Mouse (Mus musculus) MEL (cell line): Measurements from ENCODE around the gene Slc2a4. TPM values are rescaled to one million over a fixed set of nuclear protein-coding genes. Genes with fewer than 3 reads are reported as not detected.

ENCODE experiments used
- DNase-seq: peaks from one replicate; pipeline ENCODE4 v3.0.0; 2011; ENCODE audit warnings: low read depth, low spot score
- H3K27ac ChIP-seq: 2 replicates; pipeline ENCODE4 v1.5.1; 2012; ENCODE audit warnings: low read depth, mild to moderate bottlenecking, control low read depth, low read length, moderate library complexity; ENCODE audit not compliant: control insufficient read depth
- H3K27me3 ChIP-seq, 2 experiments: fragments of 150-350 bp in 1 of 2; sonication (generic) in 1 of 2; 2 replicates each; pipeline ENCODE4 v1.6.1; 2012; ENCODE audit warnings: low read length in 2 of 2, mild to moderate bottlenecking in 2 of 2, improper control_type of control experiment in 1 of 2, moderate library complexity in 1 of 2; ENCODE audit not compliant: insufficient read depth in 2 of 2, control insufficient read depth in 1 of 2
- H3K36me3 ChIP-seq, 2 experiments: 2 replicates each; pipeline ENCODE4 v1.6.1; 2012 to 2014; ENCODE audit warnings: low read length in 2 of 2, improper control_type of control experiment in 1 of 2, inconsistent platforms in 1 of 2, mild to moderate bottlenecking in 1 of 2; ENCODE audit not compliant: insufficient read depth in 2 of 2, control insufficient read depth in 1 of 2
- H3K4me1 ChIP-seq, 2 experiments: fragments of 150-350 bp in 1 of 2; sonication (generic) in 1 of 2; 2 replicates each; pipeline ENCODE4 v1.6.1; 2012; ENCODE audit warnings: low read length in 2 of 2, improper control_type of control experiment in 1 of 2, mild to moderate bottlenecking in 1 of 2; ENCODE audit not compliant: insufficient read depth in 2 of 2, control insufficient read depth in 1 of 2
- H3K4me3 ChIP-seq, 2 experiments: fragments of 150-350 bp in 1 of 2; sonication (generic) in 1 of 2; 2 replicates each; pipeline ENCODE4 v1.5.1; 2012; ENCODE audit warnings: low read depth in 2 of 2, low read length in 2 of 2, mild to moderate bottlenecking in 2 of 2, moderate library complexity in 2 of 2, control low read depth in 1 of 2, improper control_type of control experiment in 1 of 2; ENCODE audit not compliant: control insufficient read depth in 1 of 2, insufficient read depth in 1 of 2
- H3K79me2 ChIP-seq: 2 replicates; pipeline ENCODE4 v1.6.1; 2012; ENCODE audit warnings: mild to moderate bottlenecking, low read length, moderate library complexity; ENCODE audit not compliant: control insufficient read depth, poor library complexity, insufficient read depth
- H3K9ac ChIP-seq: 2 replicates; pipeline ENCODE4 v1.6.1; 2012; ENCODE audit warnings: low read depth, mild to moderate bottlenecking, control low read depth, low read length, moderate library complexity; ENCODE audit not compliant: control insufficient read depth, poor library complexity, severe bottlenecking
- H3K9me3 ChIP-seq: fragments of 150-350 bp; sonication (generic); replicated peaks from 2 replicates; pipeline ENCODE4 v1.6.1; 2012; ENCODE audit warnings: mild to moderate bottlenecking, low read length, improper control_type of control experiment, moderate library complexity; ENCODE audit not compliant: insufficient read depth
- BHLHE40 ChIP-seq: IDR thresholded peaks from 2 replicates; pipeline ENCODE4 v1.6.1; 2012; ENCODE audit warnings: low read depth, mild to moderate bottlenecking, inconsistent platforms, low read length, improper control_type of control experiment, borderline replicate concordance
- CHD1 ChIP-seq: IDR thresholded peaks from 2 replicates; pipeline ENCODE4 v1.6.1; 2012; ENCODE audit warnings: low read depth, mild to moderate bottlenecking, inconsistent platforms, low read length, improper control_type of control experiment
- CHD2 ChIP-seq: IDR thresholded peaks from 2 replicates; pipeline ENCODE4 v1.6.1; 2011; ENCODE audit warnings: low read length, improper control_type of control experiment
- CTCF ChIP-seq, 3 experiments: IDR thresholded peaks in 2 of 3; conservative IDR thresholded peaks in 1 of 3; 2 replicates each; pipeline ENCODE4 v1.5.1; 2011 to 2012; ENCODE audit warnings: low read length in 3 of 3, low read depth in 2 of 3, mild to moderate bottlenecking in 2 of 3, improper control_type of control experiment in 1 of 3, inconsistent platforms in 1 of 3, mixed read lengths in 1 of 3, moderate library complexity in 1 of 3; ENCODE audit not compliant: control insufficient read depth in 1 of 3, insufficient read depth in 1 of 3, poor library complexity in 1 of 3, severe bottlenecking in 1 of 3
- ELF1 ChIP-seq: IDR thresholded peaks from 2 replicates; pipeline ENCODE4 v1.6.1; 2014; ENCODE audit warnings: low read depth, mild to moderate bottlenecking, inconsistent platforms, low read length, improper control_type of control experiment, moderate library complexity
- EP300 ChIP-seq, 2 experiments: IDR thresholded peaks; 2 replicates each; pipeline ENCODE4 v1.6.1; 2011; ENCODE audit warnings: improper control_type of control experiment in 2 of 2, low read length in 2 of 2, low read depth in 1 of 2, mild to moderate bottlenecking in 1 of 2
- ETS1 ChIP-seq: IDR thresholded peaks from 2 replicates; pipeline ENCODE4 v1.6.1; 2012; ENCODE audit warnings: low read depth, mild to moderate bottlenecking, inconsistent platforms, low read length, improper control_type of control experiment, moderate library complexity
- GABPA ChIP-seq: IDR thresholded peaks from 2 replicates; pipeline ENCODE4 v1.6.1; 2012; ENCODE audit warnings: low read depth, mild to moderate bottlenecking, inconsistent platforms, low read length, improper control_type of control experiment, moderate library complexity
- GATA1 ChIP-seq: IDR thresholded peaks from 2 replicates; pipeline ENCODE4 v1.6.1; 2011; ENCODE audit warnings: low read depth, low read length, improper control_type of control experiment
- HCFC1 ChIP-seq: IDR thresholded peaks from 2 replicates; pipeline ENCODE4 v1.6.1; 2012; ENCODE audit warnings: low read depth, mild to moderate bottlenecking, inconsistent platforms, low read length, improper control_type of control experiment, moderate library complexity
- JUND ChIP-seq: IDR thresholded peaks from 2 replicates; pipeline ENCODE4 v1.6.1; 2011; ENCODE audit warnings: low read depth, mild to moderate bottlenecking, improper control_type of control experiment, low read length
- KAT2A ChIP-seq: conservative IDR thresholded peaks from 2 replicates; pipeline ENCODE4 v1.6.1; 2012; ENCODE audit warnings: low read depth, low read length, improper control_type of control experiment, inconsistent platforms
- MAX ChIP-seq: IDR thresholded peaks from 2 replicates; pipeline ENCODE4 v1.6.1; 2011; ENCODE audit warnings: low read length, improper control_type of control experiment
- MXI1 ChIP-seq: IDR thresholded peaks from 2 replicates; pipeline ENCODE4 v1.6.1; 2011; ENCODE audit warnings: mild to moderate bottlenecking, low read depth, low read length, improper control_type of control experiment
- MYB ChIP-seq: IDR thresholded peaks from 2 replicates; pipeline ENCODE4 v1.6.1; 2011; ENCODE audit warnings: mild to moderate bottlenecking, low read depth, low read length, improper control_type of control experiment
- MYC ChIP-seq: IDR thresholded peaks from 2 replicates; pipeline ENCODE4 v1.6.1; 2011; ENCODE audit warnings: low read depth, mild to moderate bottlenecking, low read length, improper control_type of control experiment, moderate library complexity
- RAD21 ChIP-seq: IDR thresholded peaks from 2 replicates; pipeline ENCODE4 v1.6.1; 2011; ENCODE audit warnings: mild to moderate bottlenecking, low read depth, low read length, improper control_type of control experiment
- SMC3 ChIP-seq: IDR thresholded peaks from 2 replicates; pipeline ENCODE4 v1.6.1; 2011; ENCODE audit warnings: low read depth, low read length, improper control_type of control experiment
- TAL1 ChIP-seq: IDR thresholded peaks from 2 replicates; pipeline ENCODE4 v1.6.1; 2012; ENCODE audit warnings: mild to moderate bottlenecking, inconsistent platforms, low read length, moderate library complexity, mixed read lengths
- TBP ChIP-seq: IDR thresholded peaks from 2 replicates; pipeline ENCODE4 v1.8.0; 2011; ENCODE audit warnings: low read depth, low read length, improper control_type of control experiment
- TCF12 ChIP-seq: IDR thresholded peaks from 2 replicates; pipeline ENCODE4 v1.6.1; 2014; ENCODE audit warnings: low read depth, mild to moderate bottlenecking, inconsistent platforms, low read length, improper control_type of control experiment, moderate library complexity
- USF1 ChIP-seq: IDR thresholded peaks from 2 replicates; pipeline ENCODE4 v1.6.1; 2014; ENCODE audit warnings: low read depth, mild to moderate bottlenecking, inconsistent platforms, low read length, improper control_type of control experiment, moderate library complexity
- USF2 ChIP-seq, 2 experiments: IDR thresholded peaks; 2 replicates each; pipeline ENCODE4 v1.6.1; 2011 to 2012; ENCODE audit warnings: improper control_type of control experiment in 2 of 2, low read length in 2 of 2, borderline replicate concordance in 1 of 2, inconsistent platforms in 1 of 2, low read depth in 1 of 2, mild to moderate bottlenecking in 1 of 2; ENCODE audit not compliant: insufficient read depth in 1 of 2
- ZC3H11A ChIP-seq: IDR thresholded peaks from 2 replicates; pipeline ENCODE4 v1.6.1; 2012; ENCODE audit warnings: low read depth, mild to moderate bottlenecking, inconsistent platforms, low read length, improper control_type of control experiment
- ZKSCAN1 ChIP-seq: IDR thresholded peaks from 2 replicates; pipeline ENCODE4 v1.6.1; 2012; ENCODE audit warnings: low read depth, mild to moderate bottlenecking, inconsistent platforms, low read length, improper control_type of control experiment, moderate library complexity
- polyA plus RNA-seq, 2 experiments: library from polyadenylated mRNA; stranded (reverse) in 1 of 2; unstranded in 1 of 2; fragments of >175 nt in 1 of 2; fragments of >200 nt in 1 of 2; gene quantifications; 2 replicates each; pipeline versions ENCODE4 v1.2.1 to v1.2.4; 2012; ENCODE audit warnings: low replicate concordance in 2 of 2, low read depth in 1 of 2; ENCODE audit not compliant: insufficient read length in 2 of 2, insufficient read depth in 1 of 2, missing spikeins in 1 of 2
- total RNA-seq: library from RNA; depleted of rRNA; stranded (reverse); fragments of 300-350 nt; gene quantifications from 2 replicates; pipeline ENCODE4 v1.2.3, GENCODE M21; 2012

The Slc2a4 gene
- total and polyA plus RNA-seq, 3 experiments = 0.12 to 0.19 TPM; not detected in 1

DNA sequence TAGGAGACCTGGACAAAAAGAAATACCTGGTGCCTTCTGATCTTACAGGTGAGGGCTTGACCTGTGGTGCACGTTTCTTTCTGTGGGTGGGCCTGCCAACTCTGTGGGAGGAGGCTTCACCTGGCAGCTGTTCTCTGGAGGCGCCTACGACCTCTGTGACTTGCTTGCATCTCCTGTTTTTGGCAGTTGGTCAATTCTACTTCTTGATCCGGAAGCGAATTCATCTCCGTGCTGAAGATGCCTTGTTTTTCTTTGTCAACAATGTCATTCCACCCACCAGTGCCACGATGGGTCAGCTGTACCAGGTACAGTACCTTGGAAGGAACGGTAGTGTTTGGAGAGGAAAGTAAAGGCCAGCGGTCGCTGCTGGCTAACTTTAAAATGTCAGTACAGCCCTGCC is 44.4 kb upstream of the Slc2a4 start:
- Histone ChIP-seq H3K9ac (peak overlapping the region; percentile 45), H3K4me1 (peaks cover 0 to 14% of the 10 kb centered on the region in 2 experiments; a peak in 3 of 4 replicates), H3K79me2 (peaks cover 30% of the 10 kb centered on the region), H3K9me3 (no peaks in the 10 kb centered on the region), H3K27ac (no peak overlapping the region), H3K36me3 (peaks cover 0 to 17% of the 10 kb centered on the region in 2 experiments; a peak in 2 of 4 replicates), H3K27me3 (no peaks in the 10 kb centered on the region), H3K4me3 (peak overlapping the region; percentile 19 to 48)
- no peak for DNase-seq
- no peak for TF ChIP-seq USF2 (IDR thresholded peaks at IDR 0.05; ENCODE audit: borderline replicate concordance in 1 of 2, insufficient read depth in 1 of 2, low read depth in 1 of 2, low read length in 2 of 2)
- TF ChIP-seq ETS1 = no peak
- TF ChIP-seq CHD1 = no peak
- no peak for TF ChIP-seq TBP
- no peak for TF ChIP-seq SMC3
- TF ChIP-seq ZC3H11A = no peak
- no peak for TF ChIP-seq USF1
- no peak for TF ChIP-seq GABPA
- no peak for TF ChIP-seq KAT2A
- no peak for TF ChIP-seq CTCF (IDR thresholded peaks at IDR 0.05 in 2 of 3, conservative IDR thresholded peaks at IDR 0.05 in 1 of 3; ENCODE audit: control insufficient read depth in 1 of 3, insufficient read depth in 1 of 3, low read depth in 2 of 3, low read length in 3 of 3, poor library complexity in 1 of 3, severe bottlenecking in 1 of 3)
- no peak for TF ChIP-seq JUND
- no peak for TF ChIP-seq MAX
- no peak for TF ChIP-seq TAL1
- TF ChIP-seq HCFC1 = no peak
- no peak for TF ChIP-seq CHD2
- TF ChIP-seq BHLHE40 = no peak

GRCm38 (mm10) chr11:69991711-69992110 is 43.7 kb upstream of the Slc2a4 start:
- H3K27ac ChIP-seq = peak overlapping the region; percentile 82
- TF ChIP-seq RAD21 (no peak), ZKSCAN1 (peak; percentile 55; the same call in 1 of the 2 replicates), ELF1 (0 out of 2 replicates have a peak, but pooled peaks have one; percentile 40), MXI1 (peak; percentile 48; the same call in 1 of the 2 replicates), USF2 (IDR thresholded peaks at IDR 0.05; ENCODE audit: borderline replicate concordance in 1 of 2, insufficient read depth in 1 of 2, low read depth in 1 of 2, low read length in 2 of 2) (no peak), MYC (no peak), EP300 (IDR thresholded peaks at IDR 0.05; ENCODE audit: low read depth in 1 of 2, low read length in 2 of 2) (no peak), GATA1 (no peak), CHD1 (no peak), BHLHE40 (no peak), MYB (no peak), SMC3 (no peak), TBP (0 out of 2 replicates have a peak, but pooled peaks have one; percentile 3), KAT2A (0 out of 2 replicates have a peak, but pooled peaks have one; percentile 36), TCF12 (peak; percentile 46), ZC3H11A (no peak)

More at GRCm38 (mm10) chr11:69991711-69992110, 43.7 kb upstream of the Slc2a4 start:
- Histone ChIP-seq H3K9ac (peak overlapping the region; percentile 86), H3K36me3 (peaks cover 0 to 16% of the 10 kb centered on the region in 2 experiments; a peak in 2 of 4 replicates), H3K27me3 (no peaks in the 10 kb centered on the region), H3K4me1 (peaks cover 0 to 14% of the 10 kb centered on the region in 2 experiments; a peak in 2 of 4 replicates), H3K9me3 (no peaks in the 10 kb centered on the region), H3K4me3 (peak overlapping the region; percentile 48 to 83), H3K79me2 (peaks cover 25% of the 10 kb centered on the region)
- no peak for DNase-seq
